Mouse (Mus musculus): ENCODE measurements around the gene Grip1.

DNA sequence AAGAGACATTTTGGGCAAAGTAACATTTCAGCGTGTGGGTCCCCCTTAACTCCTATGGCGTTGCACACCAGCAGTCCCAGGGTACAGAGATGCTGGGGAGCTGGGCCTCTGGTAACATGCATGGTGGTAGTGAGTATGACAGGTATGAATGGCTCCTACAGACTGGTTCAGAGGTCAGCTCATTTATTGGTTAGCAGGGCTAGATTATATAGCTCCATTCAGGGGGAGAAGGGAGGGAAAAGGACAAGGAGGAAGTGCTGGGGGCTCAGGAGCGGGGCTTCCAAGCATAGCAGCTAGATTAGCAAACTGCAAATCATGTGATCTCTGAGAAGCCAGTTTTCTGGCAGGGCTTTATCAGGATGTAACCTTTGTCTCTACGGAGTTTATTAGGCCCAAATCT lies 544.8 kb downstream of the Grip1 start:
- TF ChIP-seq CTCF (IDR thresholded peaks at IDR 0.05; ENCODE audit: borderline replicate concordance, insufficient read depth, low read depth, low read length) (no peak), POLR2A (IDR thresholded peaks at IDR 0.05; ENCODE audit: borderline replicate concordance, insufficient read depth, low read length) (no peak)
